Mouse (Mus musculus): ENCODE measurements around the gene Amelx. TPM values are rescaled to one million over a fixed set of nuclear protein-coding genes. Genes with fewer than 3 reads are reported as not detected.

Gene Amelx
- polyA plus RNA-seq, 1 experiment from 2014 or later, result not detected

- Histone ChIP-seq H3K4me2 (no peak overlapping the region), H3K27me3 (replicated peaks; ENCODE audit: control insufficient read depth, insufficient read depth, low read length) (no peaks in the 10 kb centered on the region), H3K27ac (ENCODE audit: low read depth, low read length) (no peak overlapping the region), H3K4me3 (ENCODE audit: low read depth, low read length) (no peak overlapping the region), H3K4me1 (replicated peaks; ENCODE audit: control insufficient read depth, insufficient read depth, low read length) (no peaks in the 10 kb centered on the region), H3K9me3 (ENCODE audit: control insufficient read depth, low read length) (no peaks in the 10 kb centered on the region), H3K9ac (ENCODE audit: low read depth, low read length) (no peak overlapping the region), H3K36me3 (ENCODE audit: control insufficient read depth, insufficient read depth, low read length) (no peaks in the 10 kb centered on the region)
- ATAC-seq (replicated peaks; ENCODE audit: low FRiP score), result no peak
- 86% methylated on average over 9 of the region's 9 CpGs for WGBS
- DNase-seq (ENCODE audit: low spot score), result no peak
Observed at GRCm38 (mm10) chrX:169140467-169140866, 46.5 kb downstream of the Amelx start.

DNA sequence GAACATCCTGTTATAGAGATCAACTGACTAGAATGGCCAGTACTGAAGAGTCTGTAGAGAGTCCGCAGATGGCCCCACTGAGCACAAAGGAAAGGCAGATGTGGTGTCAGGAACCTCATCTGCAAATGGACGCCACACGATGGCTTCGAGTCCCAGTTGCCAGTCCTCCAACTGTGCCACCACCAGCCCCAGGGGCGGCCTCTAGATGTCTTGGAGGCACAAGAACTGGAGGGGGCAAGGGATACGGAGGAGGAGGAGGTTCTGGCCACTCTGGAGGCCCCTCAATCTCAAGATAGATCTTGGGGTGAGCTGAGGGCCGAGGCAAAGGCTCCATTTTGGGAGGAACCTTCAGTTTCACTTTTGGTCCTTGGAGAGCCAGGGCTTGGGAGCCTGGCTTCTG lies 47.2 kb downstream of the Amelx start:
- Histone ChIP-seq H3K27me3 (replicated peaks; ENCODE audit: control insufficient read depth, insufficient read depth, low read length) (no peaks in the 10 kb centered on the region), H3K4me1 (replicated peaks; ENCODE audit: control insufficient read depth, insufficient read depth, low read length) (no peaks in the 10 kb centered on the region), H3K4me2 (no peak overlapping the region), H3K27ac (ENCODE audit: low read depth, low read length) (no peak overlapping the region), H3K4me3 (ENCODE audit: low read depth, low read length) (no peak overlapping the region), H3K9me3 (ENCODE audit: control insufficient read depth, low read length) (no peaks in the 10 kb centered on the region), H3K9ac (ENCODE audit: low read depth, low read length) (no peak overlapping the region), H3K36me3 (ENCODE audit: control insufficient read depth, insufficient read depth, low read length) (no peaks in the 10 kb centered on the region)
- no peak for DNase-seq (ENCODE audit: low spot score)
- WGBS, result 81% methylated on average over 7 of the region's 7 CpGs
- no peak for ATAC-seq (replicated peaks; ENCODE audit: low FRiP score)

Other genes starting within 250 kb of the Amelx start
- 33.5 and 35.7 TPM in 2 replicates for gene Hccs, start 133.2 kb upstream of the Amelx start, polyA plus RNA-seq (2014; fragmentation: Nextera tagmentation; extraction: Ambion mirVana)